Comparison of ENCODE assay signal across 19 mouse cellular contexts in the genomic region with DNA sequence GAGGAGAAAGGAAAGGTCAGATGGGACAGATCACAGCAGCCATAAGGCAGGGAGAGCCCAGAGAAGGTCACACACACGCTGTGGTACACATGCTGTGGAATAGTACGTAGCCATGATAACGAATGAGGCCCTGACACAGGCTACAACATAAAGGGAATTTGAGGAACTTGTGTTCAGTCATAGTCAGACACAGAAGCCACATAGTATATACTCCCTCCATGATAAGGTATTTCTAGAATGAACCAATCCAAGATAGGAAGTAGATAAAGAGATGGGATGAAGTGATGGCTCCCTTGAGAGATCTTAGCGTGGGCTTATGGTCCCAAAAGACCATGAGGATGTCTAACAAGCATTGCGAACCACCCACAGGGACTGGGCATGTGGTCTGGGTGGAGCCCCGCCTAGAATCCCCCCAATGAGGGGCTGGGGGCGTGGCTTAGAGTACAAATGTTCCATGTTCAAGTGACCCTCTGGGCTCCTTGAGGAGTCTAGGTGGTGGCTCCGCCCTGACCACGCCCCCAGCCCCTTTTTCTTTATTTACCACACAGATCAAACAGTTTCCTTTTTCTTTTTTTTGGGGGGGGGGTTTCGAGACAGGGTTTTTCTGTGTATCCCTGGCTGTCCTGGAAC.
"Had no signal": no experiment of that assay in that cellular context is flagged by ENCODE, and none has a peak within 500 bp of the region (broad histone marks: within the 10 kb centered on the region; RNA-seq: fewer than 3 reads in every experiment).

No protein-coding gene starts in this region.

- H3K36me3 ChIP-seq: limb, embryonic 12.5 days; limb, embryonic 15.5 days; midbrain, embryonic 10.5 days; midbrain, embryonic 15.5 days; neural tube, embryonic 12.5 days; neural tube, embryonic 15.5 days had no signal

- DNase-seq: kidney, adult 11 months; kidney, adult 8-10 months; kidney, postnatal 14 days; kidney, postnatal 4 days; left cerebral cortex, postnatal 4 days; liver, postnatal 0 days; lung, embryonic 14.5 days; lung, postnatal 36 days; thymus, postnatal 25 days had no signal

- H3K9me3 ChIP-seq: limb, embryonic 12.5 days; limb, embryonic 15.5 days; megakaryocyte, embryonic 14.5 days; midbrain, embryonic 10.5 days; midbrain, embryonic 15.5 days; neural tube, embryonic 12.5 days; neural tube, embryonic 15.5 days had no signal

- ATAC-seq: liver, postnatal 0 days; lung, postnatal 0 days; midbrain, embryonic 15.5 days had no signal

- H3K4me2 ChIP-seq: limb, embryonic 12.5 days; limb, embryonic 15.5 days; liver, embryonic 11.5 days; lung, embryonic 14.5 days; midbrain, embryonic 15.5 days; neural tube, embryonic 12.5 days; neural tube, embryonic 15.5 days had no signal

- H3K27ac ChIP-seq: limb, embryonic 12.5 days; limb, embryonic 15.5 days; liver, embryonic 14.5 days; midbrain, embryonic 10.5 days; midbrain, embryonic 15.5 days; neural tube, embryonic 12.5 days; neural tube, embryonic 15.5 days had no signal

- H3K9ac ChIP-seq: limb, embryonic 12.5 days; limb, embryonic 15.5 days; liver, embryonic 14.5 days; liver, postnatal 0 days; lung, embryonic 14.5 days; midbrain, embryonic 15.5 days; neural tube, embryonic 12.5 days; neural tube, embryonic 15.5 days had no signal

- H3K27me3 ChIP-seq: limb, embryonic 12.5 days; limb, embryonic 15.5 days; midbrain, embryonic 15.5 days; neural tube, embryonic 12.5 days; neural tube, embryonic 15.5 days had no signal

- H3K4me3 ChIP-seq: limb, embryonic 12.5 days; limb, embryonic 15.5 days; megakaryocyte, embryonic 14.5 days; midbrain, embryonic 10.5 days; midbrain, embryonic 15.5 days; neural tube, embryonic 12.5 days; neural tube, embryonic 15.5 days had no signal
